Mouse (Mus musculus): ENCODE data around the gene Upf2. TPM values are rescaled to one million over a fixed set of nuclear protein-coding genes. Genes with fewer than 3 reads are reported as not detected.

The Upf2 gene
- polyA plus RNA-seq, 1 experiment = not detected

DNA sequence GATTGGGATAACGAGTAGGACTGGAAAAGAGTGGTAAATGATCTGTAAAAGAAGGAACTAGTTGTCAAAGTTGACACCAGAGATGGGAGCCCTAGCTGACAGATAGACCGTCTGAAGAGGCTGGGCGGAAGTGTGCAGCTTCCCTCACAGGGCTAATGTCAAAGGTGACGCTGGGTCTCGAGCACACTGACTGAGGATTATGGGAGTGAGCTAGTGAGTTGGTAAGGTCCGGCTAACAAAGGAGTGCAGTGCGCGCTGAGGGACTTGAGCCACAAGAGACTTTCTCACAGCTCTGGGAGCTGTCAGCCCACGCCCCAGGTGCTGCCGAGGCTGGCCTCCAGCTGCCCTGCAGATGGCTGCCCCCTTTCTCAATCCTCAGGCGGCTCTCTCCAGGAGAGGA lies 119.7 kb downstream of the Upf2 start:
- Histone ChIP-seq H3K4me3 (ENCODE audit: insufficient read depth, low read depth, low read length) (no peak overlapping the region), H3K27ac (ENCODE audit: insufficient read depth, low read depth, low read length) (no peak overlapping the region), H3K4me1 (ENCODE audit: control insufficient read depth, insufficient read depth, low read length) (no peaks in the 10 kb centered on the region)
- WGBS = 76% methylated on average over 11 of the region's 11 CpGs
- TF ChIP-seq POLR2A (IDR thresholded peaks at IDR 0.05; ENCODE audit: insufficient read depth, low read depth, low read length) (no peak), CTCF (IDR thresholded peaks at IDR 0.05; ENCODE audit: insufficient read depth, low read depth, low read length) (no peak)

DNA sequence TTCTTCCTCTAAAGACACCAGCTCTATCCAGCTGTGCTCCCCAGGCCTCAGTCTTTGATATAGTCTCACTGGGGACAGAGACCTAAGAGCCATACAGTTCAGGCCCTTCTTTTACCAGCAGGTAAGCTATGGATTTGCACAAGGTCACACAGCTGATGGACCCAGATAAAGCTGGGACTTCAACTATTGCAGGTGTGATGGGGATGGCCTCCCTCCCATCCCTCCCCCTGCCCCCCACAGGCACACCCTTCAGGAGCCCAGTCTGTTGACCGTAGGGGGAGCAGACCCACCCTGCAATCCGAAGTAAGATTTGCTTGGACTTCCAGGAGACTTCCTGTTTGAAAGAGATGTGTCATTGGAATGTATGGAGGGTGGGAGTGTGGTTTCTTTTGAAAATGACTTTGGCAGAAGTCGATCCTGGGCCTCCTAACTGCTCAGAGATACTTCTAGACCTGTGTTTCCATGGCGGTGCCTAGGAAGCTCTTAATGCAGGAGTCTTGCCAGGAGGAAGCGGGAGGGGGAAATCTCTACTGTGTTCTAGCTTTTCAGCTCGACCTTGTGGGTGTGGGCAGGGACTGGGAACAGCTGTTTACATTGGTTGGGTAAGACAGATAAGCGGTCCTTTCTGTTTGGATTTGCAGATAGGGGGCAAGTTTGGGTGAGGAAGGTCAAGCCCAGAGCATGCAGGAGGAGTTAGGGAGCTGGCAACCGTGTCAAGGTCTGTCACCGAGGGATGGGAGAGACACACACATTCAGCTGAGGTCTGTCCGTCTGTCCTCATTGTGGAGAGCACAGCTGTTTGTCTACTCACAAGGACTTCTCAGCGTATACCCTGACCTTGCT lies 120.5 kb downstream of the Upf2 start:
- H3K4me3 ChIP-seq (ENCODE audit: insufficient read depth, low read depth, low read length) = no peak overlapping the region
- TF ChIP-seq CTCF (IDR thresholded peaks at IDR 0.05; ENCODE audit: insufficient read depth, low read depth, low read length) (no peak), POLR2A (IDR thresholded peaks at IDR 0.05; ENCODE audit: insufficient read depth, low read depth, low read length) (no peak)
- no peak overlapping the region for H3K27ac ChIP-seq (ENCODE audit: insufficient read depth, low read depth, low read length)
- no peaks in the 10 kb centered on the region for H3K4me1 ChIP-seq (ENCODE audit: control insufficient read depth, insufficient read depth, low read length)
- 75% methylated on average over 11 of the region's 11 CpGs for WGBS

DNA sequence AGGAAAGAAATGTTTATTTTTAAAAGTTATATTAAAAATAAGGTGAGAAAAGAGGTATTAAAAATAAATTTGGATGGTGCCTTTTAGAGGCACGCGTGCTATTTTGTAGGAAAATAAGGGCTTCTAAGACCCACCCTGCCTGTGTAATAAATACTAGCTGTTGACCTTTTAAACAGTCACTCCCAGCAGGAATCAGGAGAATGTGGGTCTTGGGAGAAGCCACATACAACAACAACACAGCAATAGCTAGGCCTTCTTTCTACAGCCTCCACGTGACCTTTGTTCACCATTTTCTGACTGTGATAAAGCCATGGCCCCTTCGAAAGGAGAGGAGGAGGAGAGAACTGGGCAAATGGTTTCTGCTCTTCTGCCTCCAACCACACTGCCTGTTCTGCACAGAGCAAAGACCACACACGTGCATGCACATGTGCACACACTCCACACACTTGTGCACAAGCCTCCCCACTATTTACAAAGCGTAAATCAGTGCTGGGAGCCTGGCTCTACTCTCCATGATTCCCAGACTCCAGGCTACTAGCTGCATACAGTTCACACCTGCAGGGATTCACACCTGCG lies 121.5 kb downstream of the Upf2 start:
- WGBS = 83% methylated on average over 7 of the region's 7 CpGs
- Histone ChIP-seq H3K27ac (ENCODE audit: insufficient read depth, low read depth, low read length) (no peak overlapping the region), H3K4me3 (ENCODE audit: insufficient read depth, low read depth, low read length) (no peak overlapping the region), H3K4me1 (ENCODE audit: control insufficient read depth, insufficient read depth, low read length) (no peaks in the 10 kb centered on the region)
- TF ChIP-seq CTCF (IDR thresholded peaks at IDR 0.05; ENCODE audit: insufficient read depth, low read depth, low read length) (no peak), POLR2A (IDR thresholded peaks at IDR 0.05; ENCODE audit: insufficient read depth, low read depth, low read length) (no peak)

DNA sequence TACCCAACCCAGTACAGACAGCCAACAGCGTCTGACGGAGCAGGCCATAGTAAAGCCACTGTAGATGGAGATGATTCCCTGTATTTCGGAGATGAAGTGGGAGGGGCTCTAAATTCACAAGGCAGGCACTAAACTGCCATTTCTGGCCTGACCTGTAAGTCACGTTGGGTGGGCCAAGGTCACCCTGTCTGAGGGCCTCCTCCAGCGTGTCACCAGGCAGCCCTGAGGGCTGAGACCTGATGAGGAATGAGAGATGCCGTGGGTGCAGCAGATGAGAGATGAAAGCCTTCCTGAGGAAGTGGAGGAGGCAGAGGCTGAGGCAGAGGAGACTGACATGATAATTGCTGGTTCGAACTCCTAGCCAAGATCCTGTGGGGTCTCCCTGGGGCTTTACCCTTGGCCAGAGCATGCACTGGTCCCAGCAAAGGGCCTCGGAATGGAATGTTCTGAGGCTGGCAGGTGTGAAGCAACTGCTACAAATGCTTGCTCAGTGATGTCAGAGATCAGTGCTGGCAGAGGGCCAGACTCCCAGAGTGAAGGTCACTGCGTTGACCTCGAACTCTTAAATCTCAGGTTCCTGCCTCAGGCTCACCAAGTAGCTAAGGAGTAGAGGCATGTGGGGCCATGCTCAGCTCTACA lies 123.7 kb downstream of the Upf2 start:
- Histone ChIP-seq H3K4me3 (ENCODE audit: insufficient read depth, low read depth, low read length) (no peak overlapping the region), H3K4me1 (ENCODE audit: control insufficient read depth, insufficient read depth, low read length) (no peaks in the 10 kb centered on the region), H3K27ac (ENCODE audit: insufficient read depth, low read depth, low read length) (no peak overlapping the region)
- WGBS = 86% methylated on average over 10 of the region's 10 CpGs
- TF ChIP-seq CTCF (IDR thresholded peaks at IDR 0.05; ENCODE audit: insufficient read depth, low read depth, low read length) = no peak
- TF ChIP-seq POLR2A (IDR thresholded peaks at IDR 0.05; ENCODE audit: insufficient read depth, low read depth, low read length) = no peak

DNA sequence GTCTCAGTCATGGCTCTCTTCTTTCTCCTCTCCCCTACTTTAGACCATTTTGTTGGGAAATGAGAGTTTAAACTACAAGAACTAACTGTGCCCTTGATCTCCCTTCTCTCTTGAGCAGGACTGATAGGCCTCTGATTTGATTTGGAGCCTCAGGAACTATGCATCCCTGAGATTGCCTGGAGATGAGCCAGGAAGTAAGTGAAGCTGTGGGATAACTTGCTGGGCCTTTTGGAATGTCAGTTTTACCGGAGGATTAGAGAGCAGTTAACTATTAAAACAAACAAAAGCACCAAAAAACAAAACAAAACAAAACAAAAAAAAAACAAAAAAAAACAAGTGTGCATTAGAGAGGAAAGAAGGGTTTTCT lies 124.2 kb downstream of the Upf2 start:
- H3K27ac ChIP-seq (ENCODE audit: insufficient read depth, low read depth, low read length) = no peak overlapping the region
- H3K4me3 ChIP-seq (ENCODE audit: insufficient read depth, low read depth, low read length) = no peak overlapping the region
- no peaks in the 10 kb centered on the region for H3K4me1 ChIP-seq (ENCODE audit: control insufficient read depth, insufficient read depth, low read length)
- 59% methylated on average over 1 of the region's 1 CpGs for WGBS
- TF ChIP-seq CTCF (IDR thresholded peaks at IDR 0.05; ENCODE audit: insufficient read depth, low read depth, low read length) (no peak), POLR2A (IDR thresholded peaks at IDR 0.05; ENCODE audit: insufficient read depth, low read depth, low read length) (no peak)

DNA sequence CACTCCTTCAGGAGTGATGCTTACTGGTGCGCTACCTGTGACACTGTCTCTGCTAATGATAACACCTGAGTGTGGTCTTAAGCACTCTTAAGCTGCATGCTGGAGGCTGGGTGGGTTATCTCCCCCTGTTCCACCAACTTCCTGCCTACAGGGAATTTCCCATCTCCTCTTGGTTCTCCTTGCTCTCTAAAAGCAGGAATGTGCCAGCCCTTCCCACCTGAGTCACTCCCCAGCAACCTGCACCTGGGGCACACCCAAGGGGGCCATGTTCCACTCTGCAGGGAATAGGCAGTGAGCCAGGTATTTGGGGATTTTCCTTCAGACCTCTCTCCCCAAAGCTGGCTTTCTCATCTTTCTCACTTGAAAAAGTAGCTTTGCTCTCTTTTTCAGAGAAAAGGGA lies 128.8 kb downstream of the Upf2 start:
- 96% methylated on average over 1 of the region's 1 CpGs for WGBS
- TF ChIP-seq POLR2A (IDR thresholded peaks at IDR 0.05; ENCODE audit: insufficient read depth, low read depth, low read length) = no peak
- H3K4me1 ChIP-seq (ENCODE audit: control insufficient read depth, insufficient read depth, low read length) = peaks cover 3% of the 10 kb centered on the region; the same call in 1 of the 2 replicates
- no peak overlapping the region for H3K27ac ChIP-seq (ENCODE audit: insufficient read depth, low read depth, low read length)
- no peak overlapping the region for H3K4me3 ChIP-seq (ENCODE audit: insufficient read depth, low read depth, low read length)

DNA sequence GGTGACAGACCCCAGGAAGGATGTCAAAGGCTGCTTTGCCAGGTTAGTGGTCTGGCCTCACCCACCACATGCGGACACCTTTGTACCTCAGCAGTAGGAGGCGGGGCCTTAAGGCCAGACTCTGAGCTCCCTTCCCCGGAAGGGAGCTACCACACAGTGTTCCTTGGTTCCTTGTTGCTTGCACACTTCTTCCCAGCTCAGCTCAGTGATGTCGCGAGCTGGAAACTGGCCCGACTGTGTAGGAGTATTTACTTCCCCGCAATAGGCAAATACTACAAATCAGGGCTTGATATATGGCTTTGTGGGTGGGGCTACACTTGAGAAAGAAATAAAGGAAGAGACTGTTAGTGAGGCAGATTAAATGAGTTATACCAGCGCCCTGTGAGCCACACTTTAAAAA lies 129.8 kb downstream of the Upf2 start:
- Histone ChIP-seq H3K4me1 (ENCODE audit: control insufficient read depth, insufficient read depth, low read length) (peaks cover 3% of the 10 kb centered on the region; the same call in 1 of the 2 replicates), H3K4me3 (ENCODE audit: insufficient read depth, low read depth, low read length) (no peak overlapping the region), H3K27ac (ENCODE audit: insufficient read depth, low read depth, low read length) (no peak overlapping the region)
- 54% methylated on average over 8 of the region's 8 CpGs for WGBS
- TF ChIP-seq POLR2A (IDR thresholded peaks at IDR 0.05; ENCODE audit: insufficient read depth, low read depth, low read length) (no peak), CTCF (IDR thresholded peaks at IDR 0.05; ENCODE audit: insufficient read depth, low read depth, low read length) (no peak)

DNA sequence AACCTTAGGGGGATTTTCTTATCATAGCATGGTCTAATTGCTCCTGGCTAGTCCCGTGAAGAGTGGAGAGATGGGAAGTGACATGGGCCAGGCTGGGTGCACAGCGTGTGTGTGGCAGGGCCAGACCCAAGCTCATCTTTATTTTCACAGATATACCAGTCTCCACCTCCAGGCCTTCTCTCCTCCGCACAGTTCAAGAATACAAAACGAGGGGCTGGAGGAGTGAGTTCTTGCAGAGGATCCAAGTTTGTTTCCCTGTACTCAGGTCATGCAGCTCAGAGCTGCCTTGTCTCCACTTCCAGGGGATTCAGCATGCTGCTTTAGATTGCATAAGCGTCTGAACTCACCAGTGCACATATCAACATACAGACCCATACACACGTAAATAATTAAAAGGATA lies 131.3 kb downstream of the Upf2 start:
- Histone ChIP-seq H3K27ac (ENCODE audit: insufficient read depth, low read depth, low read length) (no peak overlapping the region), H3K4me3 (ENCODE audit: insufficient read depth, low read depth, low read length) (no peak overlapping the region), H3K4me1 (ENCODE audit: control insufficient read depth, insufficient read depth, low read length) (peaks cover 8% of the 10 kb centered on the region)
- WGBS = 88% methylated on average over 6 of the region's 6 CpGs
- TF ChIP-seq CTCF (IDR thresholded peaks at IDR 0.05; ENCODE audit: insufficient read depth, low read depth, low read length) (no peak), POLR2A (IDR thresholded peaks at IDR 0.05; ENCODE audit: insufficient read depth, low read depth, low read length) (no peak)

DNA sequence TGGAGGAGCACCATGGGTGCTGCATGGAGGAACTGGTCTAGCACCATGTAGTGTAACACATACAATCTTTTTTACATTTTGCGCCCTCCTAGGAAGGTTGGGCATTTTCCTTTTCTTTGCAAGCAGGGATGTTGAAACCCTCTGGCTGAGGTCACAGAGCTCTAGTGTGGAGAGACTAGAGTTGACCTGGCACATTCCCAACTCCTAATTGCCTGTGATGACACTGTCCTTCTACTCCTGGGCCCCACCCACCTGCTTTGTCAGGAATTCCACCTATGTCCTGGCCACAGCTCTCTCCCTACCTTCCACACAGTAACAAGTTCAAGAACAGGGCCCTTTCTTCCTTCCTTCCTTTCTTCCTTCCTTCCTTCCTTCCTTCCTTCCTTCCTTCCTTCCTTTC lies 132.4 kb downstream of the Upf2 start:
- Histone ChIP-seq H3K4me1 (ENCODE audit: control insufficient read depth, insufficient read depth, low read length) (peaks cover 8% of the 10 kb centered on the region), H3K27ac (ENCODE audit: insufficient read depth, low read depth, low read length) (no peak overlapping the region), H3K4me3 (ENCODE audit: insufficient read depth, low read depth, low read length) (no peak overlapping the region)
- no peak for TF ChIP-seq CTCF (IDR thresholded peaks at IDR 0.05; ENCODE audit: insufficient read depth, low read depth, low read length)
- TF ChIP-seq POLR2A (IDR thresholded peaks at IDR 0.05; ENCODE audit: insufficient read depth, low read depth, low read length) = no peak
- WGBS = 95% methylated on average over 1 of the region's 1 CpGs

Measured in olfactory bulb, adult 2 months (tissue).